Mouse (Mus musculus): ENCODE results near the gene Inpp5k. TPM values are rescaled to one million over a fixed set of nuclear protein-coding genes. Genes with fewer than 3 reads are reported as not detected.
"Not testable (repeated sequence)": the region's sequence is repeated elsewhere in the genome, so short reads cannot be mapped to it uniquely, and the experiment has no call there.

Gene Inpp5k
- polyA plus RNA-seq, 1 experiment from 2014 or later: 20.6 TPM

DNA sequence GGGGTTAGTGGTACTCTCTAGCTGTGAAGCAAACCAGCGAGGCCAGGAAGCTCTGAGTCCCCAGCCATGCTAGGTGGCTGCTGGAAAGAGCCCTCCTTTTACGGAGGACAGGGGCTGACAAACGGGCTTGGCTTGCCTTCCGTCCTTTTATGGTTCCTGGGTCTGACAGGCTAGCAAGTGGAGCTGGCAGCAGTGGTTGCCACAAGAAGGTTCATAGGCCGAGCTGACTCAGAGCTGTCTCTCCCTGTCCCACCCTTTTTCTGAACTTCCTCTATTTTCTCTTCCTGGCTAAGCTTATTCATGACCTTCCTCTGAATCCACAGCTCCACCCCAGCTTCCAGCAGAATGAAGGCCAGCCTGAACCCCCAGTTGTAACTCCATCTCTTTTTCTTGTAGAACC, 38.2 kb upstream of the Inpp5k start:
- no peak for ATAC-seq (ENCODE audit: insufficient read depth, low FRiP score)
- peak overlapping the region; percentile 73; the same call in 1 of the 2 replicates for H3K27ac ChIP-seq (ENCODE audit: low read length)
- no peaks in the 10 kb centered on the region for H3K27me3 ChIP-seq (ENCODE audit: control insufficient read depth, insufficient read depth, low read length)
- no peak overlapping the region for H3K9ac ChIP-seq (ENCODE audit: low read length)
- H3K36me3 ChIP-seq (ENCODE audit: control insufficient read depth, insufficient read depth, low read length): 0 out of 2 replicates have a peak, but pooled peaks cover 4% of the 10 kb centered on the region
- H3K9me3 ChIP-seq (replicated peaks; ENCODE audit: control insufficient read depth, low read length): no peaks in the 10 kb centered on the region
- H3K4me3 ChIP-seq (replicated peaks; ENCODE audit: low read length): no peak overlapping the region
- 75% methylated on average over 5 of the region's 5 CpGs for WGBS
- H3K4me1 ChIP-seq (ENCODE audit: control insufficient read depth, insufficient read depth, low read length): peaks cover 23% of the 10 kb centered on the region
- H3K4me2 ChIP-seq (ENCODE audit: low read depth, low read length): no peak overlapping the region

DNA sequence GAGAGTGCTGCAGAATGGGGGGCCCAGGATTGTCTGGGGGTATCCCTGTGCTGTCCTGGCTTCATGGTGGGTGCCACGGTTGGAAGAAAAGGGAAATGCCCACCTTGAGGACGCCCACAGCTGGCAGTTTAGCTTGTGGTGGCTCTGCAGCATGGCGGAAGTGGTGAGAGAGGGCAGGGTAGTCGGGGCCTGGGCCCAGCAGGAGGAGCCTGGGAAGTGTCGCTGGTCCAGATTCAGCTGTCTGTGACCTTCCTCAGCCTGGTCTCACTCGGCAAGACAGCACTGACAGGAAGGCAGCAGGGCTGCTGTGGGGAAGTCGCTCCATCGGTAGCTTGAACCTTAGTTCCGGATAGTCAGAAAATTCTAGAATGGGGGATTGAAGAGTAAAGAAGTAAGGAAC, 36.4 kb upstream of the Inpp5k start:
- no peak overlapping the region for H3K4me3 ChIP-seq (replicated peaks; ENCODE audit: low read length)
- peaks cover 13% of the 10 kb centered on the region for H3K4me1 ChIP-seq (ENCODE audit: control insufficient read depth, insufficient read depth, low read length)
- 77% methylated on average over 9 of the region's 9 CpGs for WGBS
- H3K9ac ChIP-seq (ENCODE audit: low read length): no peak overlapping the region
- H3K4me2 ChIP-seq (ENCODE audit: low read depth, low read length): no peak overlapping the region
- H3K9me3 ChIP-seq (replicated peaks; ENCODE audit: control insufficient read depth, low read length): no peaks in the 10 kb centered on the region
- peaks cover 4% of the 10 kb centered on the region; the same call in 1 of the 2 replicates for H3K36me3 ChIP-seq (ENCODE audit: control insufficient read depth, insufficient read depth, low read length)
- H3K27ac ChIP-seq (ENCODE audit: low read length): no peak overlapping the region
- H3K27me3 ChIP-seq (ENCODE audit: control insufficient read depth, insufficient read depth, low read length): no peaks in the 10 kb centered on the region
- no peak for ATAC-seq (ENCODE audit: insufficient read depth, low FRiP score)

DNA sequence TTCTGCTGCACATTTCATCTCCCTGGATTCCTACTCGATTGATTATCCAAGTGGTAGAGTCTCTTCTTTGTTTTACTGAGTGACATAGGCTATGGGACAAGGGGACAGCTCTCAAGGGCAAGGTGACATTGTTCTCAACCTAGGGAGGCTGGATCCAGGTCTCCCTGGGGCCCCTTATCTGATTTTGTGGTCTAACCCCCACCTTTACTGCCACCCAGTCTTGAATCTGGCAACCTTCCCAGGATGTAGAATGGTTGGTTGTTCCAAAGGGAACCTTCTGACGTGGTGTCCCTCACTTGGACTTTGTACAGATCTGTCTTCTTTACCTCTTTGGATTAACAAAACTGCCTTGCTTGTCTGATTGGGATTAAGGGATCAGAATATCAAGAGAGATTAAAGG, 35.4 kb upstream of the Inpp5k start:
- Histone ChIP-seq H3K9ac (ENCODE audit: low read length) (no peak overlapping the region), H3K27me3 (ENCODE audit: control insufficient read depth, insufficient read depth, low read length) (no peaks in the 10 kb centered on the region), H3K27ac (ENCODE audit: low read length) (peak overlapping the region; percentile 30; the same call in 1 of the 2 replicates), H3K36me3 (ENCODE audit: control insufficient read depth, insufficient read depth, low read length) (peaks cover 6% of the 10 kb centered on the region; the same call in 1 of the 2 replicates), H3K9me3 (replicated peaks; ENCODE audit: control insufficient read depth, low read length) (no peaks in the 10 kb centered on the region), H3K4me3 (replicated peaks; ENCODE audit: low read length) (no peak overlapping the region), H3K4me2 (ENCODE audit: low read depth, low read length) (no peak overlapping the region), H3K4me1 (ENCODE audit: control insufficient read depth, insufficient read depth, low read length) (peaks cover 10% of the 10 kb centered on the region)
- 65% methylated on average over 2 of the region's 2 CpGs for WGBS
- ATAC-seq (ENCODE audit: insufficient read depth, low FRiP score): no peak

DNA sequence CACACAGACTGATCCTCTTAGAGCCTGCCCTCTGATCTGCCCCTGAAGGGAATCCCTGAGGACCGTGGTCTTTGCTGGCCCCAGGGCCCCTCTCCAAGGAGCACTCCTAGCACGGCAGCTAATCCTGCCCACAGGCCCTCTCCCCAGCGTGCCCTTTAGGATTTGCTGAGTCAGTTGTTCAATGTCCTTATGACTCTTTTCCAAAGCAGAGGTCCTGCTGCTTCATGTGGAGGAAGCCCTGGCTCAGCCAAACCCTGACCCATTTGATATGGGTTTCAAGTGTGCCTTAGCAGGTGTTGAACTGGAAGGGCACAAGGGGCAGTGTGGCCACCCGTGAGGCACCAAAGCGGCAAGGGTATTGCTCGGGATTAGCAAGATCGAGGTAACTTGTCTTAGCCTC, 35.0 kb upstream of the Inpp5k start:
- Histone ChIP-seq H3K9me3 (replicated peaks; ENCODE audit: control insufficient read depth, low read length) (no peaks in the 10 kb centered on the region), H3K9ac (ENCODE audit: low read length) (no peak overlapping the region), H3K36me3 (ENCODE audit: control insufficient read depth, insufficient read depth, low read length) (peaks cover 10% of the 10 kb centered on the region), H3K4me2 (ENCODE audit: low read depth, low read length) (no peak overlapping the region), H3K4me1 (ENCODE audit: control insufficient read depth, insufficient read depth, low read length) (peaks cover 10% of the 10 kb centered on the region), H3K27ac (ENCODE audit: low read length) (peak overlapping the region; percentile 19; the same call in 1 of the 2 replicates), H3K27me3 (ENCODE audit: control insufficient read depth, insufficient read depth, low read length) (no peaks in the 10 kb centered on the region), H3K4me3 (replicated peaks; ENCODE audit: low read length) (no peak overlapping the region)
- no peak for ATAC-seq (ENCODE audit: insufficient read depth, low FRiP score)
- 77% methylated on average over 7 of the region's 7 CpGs for WGBS

DNA sequence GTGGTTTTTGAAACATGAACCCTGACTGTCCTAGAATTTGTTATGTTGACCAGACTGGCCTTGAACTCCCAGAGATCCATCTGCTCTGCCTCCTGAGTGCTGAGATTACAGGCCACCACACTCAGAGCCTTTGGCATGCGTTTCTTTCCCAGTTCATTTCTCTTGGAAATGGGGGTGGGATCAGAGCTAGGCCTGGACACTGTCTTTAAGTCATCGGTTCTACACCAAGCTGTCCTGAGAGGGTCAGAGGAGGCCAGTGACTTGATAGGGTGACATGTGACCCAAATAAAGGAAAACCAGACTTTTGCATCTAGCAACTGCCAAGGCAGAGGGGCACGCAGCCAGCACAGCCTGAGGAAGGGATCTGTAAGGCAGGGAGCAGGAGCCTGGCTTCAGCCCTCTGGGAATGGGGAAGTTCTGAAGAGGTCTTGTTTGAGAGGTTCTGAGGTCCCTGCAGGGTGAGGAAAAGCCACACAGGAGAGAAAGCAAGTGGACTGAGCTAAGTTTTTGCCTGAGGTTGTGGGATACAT, 34.0 kb upstream of the Inpp5k start:
- Histone ChIP-seq H3K4me3 (replicated peaks; ENCODE audit: low read length) (no peak overlapping the region), H3K4me1 (ENCODE audit: control insufficient read depth, insufficient read depth, low read length) (peaks cover 10% of the 10 kb centered on the region), H3K9me3 (replicated peaks; ENCODE audit: control insufficient read depth, low read length) (no peaks in the 10 kb centered on the region), H3K27ac (ENCODE audit: low read length) (no peak overlapping the region), H3K9ac (ENCODE audit: low read length) (no peak overlapping the region), H3K4me2 (ENCODE audit: low read depth, low read length) (no peak overlapping the region), H3K27me3 (ENCODE audit: control insufficient read depth, insufficient read depth, low read length) (no peaks in the 10 kb centered on the region), H3K36me3 (ENCODE audit: control insufficient read depth, insufficient read depth, low read length) (peaks cover 17% of the 10 kb centered on the region)
- ATAC-seq (ENCODE audit: insufficient read depth, low FRiP score): no peak
- 89% methylated on average over 3 of the region's 3 CpGs for WGBS

DNA sequence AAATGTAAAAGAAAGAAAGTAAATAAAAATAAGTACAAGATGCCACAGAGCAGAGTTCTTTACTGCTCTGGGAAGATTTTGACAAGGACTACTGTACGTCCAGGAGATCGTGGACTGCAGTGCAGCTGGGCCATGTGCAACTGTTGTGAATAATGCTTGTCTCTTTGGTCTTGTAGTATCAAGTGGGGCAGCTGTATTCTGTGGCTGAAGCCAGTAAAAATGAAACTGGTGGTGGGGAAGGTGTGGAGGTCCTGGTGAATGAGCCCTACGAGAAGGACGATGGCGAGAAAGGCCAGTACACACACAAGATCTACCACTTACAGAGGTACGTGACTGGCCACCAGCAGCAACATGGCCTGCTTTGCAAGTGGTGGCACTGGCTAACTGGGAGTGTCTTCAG, 32.8 kb upstream of the Inpp5k start:
- H3K36me3 ChIP-seq (ENCODE audit: control insufficient read depth, insufficient read depth, low read length): peaks cover 17% of the 10 kb centered on the region
- H3K27me3 ChIP-seq (ENCODE audit: control insufficient read depth, insufficient read depth, low read length): no peaks in the 10 kb centered on the region
- no peak for ATAC-seq (ENCODE audit: insufficient read depth, low FRiP score)
- WGBS: 82% methylated on average over 6 of the region's 6 CpGs
- no peak overlapping the region for H3K4me3 ChIP-seq (replicated peaks; ENCODE audit: low read length)
- H3K4me2 ChIP-seq (ENCODE audit: low read depth, low read length): no peak overlapping the region
- no peaks in the 10 kb centered on the region for H3K9me3 ChIP-seq (replicated peaks; ENCODE audit: control insufficient read depth, low read length)
- no peak overlapping the region for H3K9ac ChIP-seq (ENCODE audit: low read length)
- H3K4me1 ChIP-seq (ENCODE audit: control insufficient read depth, insufficient read depth, low read length): peaks cover 10% of the 10 kb centered on the region
- H3K27ac ChIP-seq (ENCODE audit: low read length): peak overlapping the region; percentile 69

DNA sequence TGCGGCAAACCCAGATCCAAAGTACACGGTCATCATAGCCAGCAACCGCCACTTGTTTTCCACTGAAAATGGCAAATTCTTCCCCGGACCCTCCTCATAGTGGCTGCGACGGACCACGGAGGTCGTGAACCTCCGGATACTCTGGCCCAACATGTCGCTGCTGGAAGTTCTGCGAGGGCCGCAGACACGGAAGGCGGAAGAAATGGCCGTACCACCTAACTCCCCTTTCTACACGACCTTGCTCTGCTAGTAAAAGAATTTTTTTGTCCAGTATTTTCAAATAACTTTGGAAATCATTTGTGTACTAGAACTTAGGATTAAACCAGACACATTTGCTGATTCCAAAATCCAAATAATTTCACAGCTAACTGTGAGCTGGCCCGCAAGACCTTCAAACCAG, 31.0 kb upstream of the Inpp5k start:
- not testable (repeated sequence) for H3K4me1 ChIP-seq (ENCODE audit: control insufficient read depth, insufficient read depth, low read length); H3K9ac ChIP-seq (ENCODE audit: low read length); H3K27ac ChIP-seq (ENCODE audit: low read length); H3K4me3 ChIP-seq (replicated peaks; ENCODE audit: low read length); H3K9me3 ChIP-seq (replicated peaks; ENCODE audit: control insufficient read depth, low read length); H3K4me2 ChIP-seq (ENCODE audit: low read depth, low read length); ATAC-seq (ENCODE audit: insufficient read depth, low FRiP score); H3K27me3 ChIP-seq (ENCODE audit: control insufficient read depth, insufficient read depth, low read length)
- peaks cover 28% of the 10 kb centered on the region for H3K36me3 ChIP-seq (ENCODE audit: control insufficient read depth, insufficient read depth, low read length)
- 95% methylated on average over 16 of the region's 17 CpGs for WGBS

DNA sequence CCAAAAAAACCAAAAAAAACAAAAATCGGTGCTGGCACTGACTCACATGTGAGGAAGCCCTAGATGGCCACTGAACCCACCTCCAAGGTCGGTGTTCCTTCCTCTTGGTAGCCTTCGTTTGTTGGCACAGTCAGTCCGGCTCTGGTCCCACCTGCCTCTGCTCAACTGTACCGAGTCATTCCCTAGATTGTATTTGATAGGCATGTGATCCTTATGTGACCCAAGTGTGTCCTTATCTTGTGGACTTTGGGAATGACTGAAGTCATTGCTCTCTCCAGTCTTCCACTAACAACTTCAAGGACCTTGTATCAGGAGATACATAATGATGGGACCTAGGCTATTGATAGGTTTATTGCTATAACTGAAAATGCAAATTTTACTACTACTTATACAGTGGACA, 26.0 kb upstream of the Inpp5k start:
- peak overlapping the region; percentile 6; the same call in 1 of the 2 replicates for H3K27ac ChIP-seq (ENCODE audit: low read length)
- H3K27me3 ChIP-seq (ENCODE audit: control insufficient read depth, insufficient read depth, low read length): no peaks in the 10 kb centered on the region
- H3K4me3 ChIP-seq (replicated peaks; ENCODE audit: low read length): no peak overlapping the region
- no peak; the same call in 1 of the 2 replicates for ATAC-seq (ENCODE audit: insufficient read depth, low FRiP score)
- no peak overlapping the region for H3K4me2 ChIP-seq (ENCODE audit: low read depth, low read length)
- H3K9ac ChIP-seq (ENCODE audit: low read length): no peak overlapping the region
- no peaks in the 10 kb centered on the region for H3K9me3 ChIP-seq (replicated peaks; ENCODE audit: control insufficient read depth, low read length)
- H3K4me1 ChIP-seq (ENCODE audit: control insufficient read depth, insufficient read depth, low read length): no peaks in the 10 kb centered on the region
- WGBS: 88% methylated on average over 5 of the region's 5 CpGs
- H3K36me3 ChIP-seq (ENCODE audit: control insufficient read depth, insufficient read depth, low read length): peaks cover 27% of the 10 kb centered on the region

DNA sequence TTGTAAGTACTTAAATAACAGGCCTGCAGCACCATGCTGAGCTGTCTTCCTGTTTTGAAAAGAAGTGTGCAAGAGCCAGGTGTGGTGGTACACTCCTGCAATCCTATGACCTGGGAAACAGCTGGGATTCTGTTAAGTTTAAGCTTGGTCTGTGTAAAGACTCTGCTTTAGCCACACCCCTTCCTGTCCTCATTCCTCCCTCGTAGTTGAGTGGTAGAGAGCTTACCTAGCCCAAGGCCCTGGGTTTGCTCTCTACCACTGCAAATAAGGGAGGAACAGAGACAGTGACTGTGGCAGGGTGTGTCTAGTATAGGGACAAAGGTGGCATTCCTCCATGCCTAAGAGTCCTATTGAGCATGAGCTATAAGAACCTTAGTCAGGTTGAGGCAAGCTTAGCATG, 25.5 kb upstream of the Inpp5k start:
- 29% methylated on average over 1 of the region's 1 CpGs for WGBS
- no peak overlapping the region for H3K4me2 ChIP-seq (ENCODE audit: low read depth, low read length)
- H3K4me1 ChIP-seq (ENCODE audit: control insufficient read depth, insufficient read depth, low read length): no peaks in the 10 kb centered on the region
- H3K9ac ChIP-seq (ENCODE audit: low read length): no peak overlapping the region
- peaks cover 26% of the 10 kb centered on the region for H3K36me3 ChIP-seq (ENCODE audit: control insufficient read depth, insufficient read depth, low read length)
- H3K27ac ChIP-seq (ENCODE audit: low read length): peak overlapping the region; percentile 6; the same call in 1 of the 2 replicates
- no peak overlapping the region for H3K4me3 ChIP-seq (replicated peaks; ENCODE audit: low read length)
- no peaks in the 10 kb centered on the region for H3K27me3 ChIP-seq (ENCODE audit: control insufficient read depth, insufficient read depth, low read length)
- ATAC-seq (ENCODE audit: insufficient read depth, low FRiP score): peak; percentile 74; the same call in 1 of the 2 replicates
- H3K9me3 ChIP-seq (replicated peaks; ENCODE audit: control insufficient read depth, low read length): no peaks in the 10 kb centered on the region
